Mouse (Mus musculus) inflammation-experienced regulatory T-cells, adult 6 months (primary cell): ENCODE measurements at regions not wholly inside any gene's neighbourhood (a gene's known extent, or its start where the extent isn't known, plus 50 kb on each side); places are given as distances from the start of the nearest gene placed in this dataset.

ENCODE experiments used
- ATAC-seq: one replicate; pipeline ENCODE4 v1.8.0; 2017

GRCm38 (mm10) chr13:85773848-85774247 lies 272.9 kb downstream of the Cox7c start:
- no peak for ATAC-seq

DNA sequence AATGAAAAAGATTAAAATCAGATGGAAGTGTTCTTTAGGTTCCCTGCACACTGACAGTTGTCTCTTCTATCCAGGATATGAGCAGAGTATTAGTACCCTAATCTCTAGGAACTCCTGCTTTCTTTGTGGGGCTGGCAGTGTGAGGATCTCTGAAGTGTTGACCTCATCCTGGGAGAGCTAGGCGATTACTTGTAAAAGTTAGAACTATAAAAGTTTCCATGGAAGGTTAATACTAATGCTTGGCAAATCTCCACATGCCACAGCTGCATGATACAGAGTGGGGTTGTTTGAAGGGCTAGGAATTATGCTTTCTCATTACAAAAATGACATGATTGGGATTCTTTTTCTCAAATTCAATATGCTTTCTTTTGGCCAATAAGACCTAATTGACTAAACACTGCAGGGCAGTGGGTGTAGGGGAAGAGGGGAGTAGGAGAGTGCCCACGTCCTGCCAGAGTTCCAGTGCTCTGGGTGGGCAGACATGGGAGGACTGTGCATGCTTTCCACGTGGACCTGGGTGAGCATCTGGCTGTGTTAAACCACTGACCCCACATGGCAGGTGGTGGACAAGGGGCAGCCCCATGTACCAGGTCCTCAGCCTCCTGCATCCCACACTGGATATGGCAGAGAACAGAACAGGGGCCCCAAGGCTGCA lies 275.6 kb downstream of the Cox7c start:
- ATAC-seq, result no peak

DNA sequence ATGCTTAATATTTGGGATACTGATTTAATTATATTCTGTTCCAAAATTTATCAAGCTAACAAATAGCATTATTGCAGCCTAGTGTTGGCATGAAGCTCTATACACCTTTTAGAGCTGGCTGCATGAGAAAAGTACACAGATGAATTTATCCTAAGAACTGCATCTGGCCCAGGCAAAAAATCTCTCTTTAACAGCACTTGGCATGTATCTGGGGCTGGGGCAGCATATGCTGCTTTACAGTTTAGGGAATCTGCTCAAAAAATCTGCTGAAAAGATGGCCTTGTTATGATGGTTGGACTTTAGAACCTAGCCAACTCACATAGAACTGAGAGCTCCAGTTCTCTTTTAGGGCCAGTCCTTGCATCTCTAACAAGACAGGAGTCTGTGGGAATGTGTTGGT lies 276.2 kb downstream of the Cox7c start:
- ATAC-seq, result no peak

GRCm38 (mm10) chr13:85768520-85768919 lies 278.2 kb downstream of the Cox7c start:
- ATAC-seq, result no peak

DNA sequence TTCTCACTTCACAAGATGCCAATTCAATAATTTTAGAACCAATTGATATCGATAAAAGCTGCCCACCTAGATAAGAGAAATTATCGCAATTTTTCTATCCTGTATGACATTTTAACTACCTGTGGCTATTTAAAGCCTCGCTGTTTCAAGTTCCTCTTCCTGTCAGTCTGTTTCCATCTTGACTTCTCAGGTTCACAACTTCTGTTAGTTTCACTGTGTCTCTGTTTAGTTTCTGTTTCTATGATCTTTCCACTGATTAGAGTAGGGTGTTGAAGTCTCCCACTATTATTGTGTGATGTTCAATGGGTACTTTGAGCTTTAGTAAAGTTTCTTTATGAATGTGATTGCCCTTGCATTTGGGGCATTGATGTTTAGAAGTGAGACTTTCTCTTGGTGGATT lies 322.1 kb downstream of the Cox7c start:
- ATAC-seq, result peak; percentile 95

GRCm38 (mm10) chr13:85724105-85724504 lies 322.6 kb downstream of the Cox7c start:
- peak; percentile 66 for ATAC-seq

DNA sequence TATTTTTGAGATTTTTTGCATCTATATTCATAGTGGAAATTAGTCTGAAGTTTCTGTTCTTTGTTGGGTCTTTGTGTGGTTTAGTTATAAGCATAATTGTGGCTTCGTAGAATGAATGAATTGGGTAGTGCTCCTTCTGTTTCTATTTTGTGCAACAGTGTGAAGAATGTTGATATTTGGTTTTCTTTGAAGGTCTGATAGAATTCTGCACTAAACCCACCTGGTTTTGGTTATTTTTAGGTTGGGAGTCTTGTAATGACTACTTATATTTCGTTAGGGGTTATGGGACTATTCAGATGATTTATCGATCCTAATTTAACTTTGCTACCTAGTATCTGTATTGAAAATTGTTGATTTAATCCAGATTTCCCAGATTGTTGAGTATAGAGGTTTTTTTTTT lies 326.4 kb downstream of the Cox7c start:
- ATAC-seq, result no peak

GRCm38 (mm10) chr13:85715883-85716498 lies 330.7 kb downstream of the Cox7c start:
- ATAC-seq, result no peak

DNA sequence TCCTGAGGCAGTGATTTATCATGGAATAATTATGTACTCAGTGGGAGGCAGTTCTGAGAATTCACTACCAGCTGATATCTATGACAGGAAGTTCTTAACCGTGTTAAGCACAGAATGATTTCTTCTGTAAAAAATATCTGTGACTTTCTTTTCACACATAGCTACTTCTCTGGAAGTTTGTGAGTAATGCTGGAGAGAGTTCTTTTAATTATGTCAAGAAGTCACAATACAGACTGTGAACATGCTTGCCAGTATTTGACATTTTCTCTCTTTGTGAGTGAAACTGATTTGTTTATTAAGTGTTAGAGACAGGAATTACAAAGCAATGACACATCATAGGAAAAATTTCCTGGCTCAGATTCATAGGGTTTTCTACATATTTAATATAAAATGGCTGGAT lies 354.3 kb downstream of the Cox7c start:
- no peak for ATAC-seq
